ENCODE assay signal across 8 mouse cellular contexts in the genomic region with DNA sequence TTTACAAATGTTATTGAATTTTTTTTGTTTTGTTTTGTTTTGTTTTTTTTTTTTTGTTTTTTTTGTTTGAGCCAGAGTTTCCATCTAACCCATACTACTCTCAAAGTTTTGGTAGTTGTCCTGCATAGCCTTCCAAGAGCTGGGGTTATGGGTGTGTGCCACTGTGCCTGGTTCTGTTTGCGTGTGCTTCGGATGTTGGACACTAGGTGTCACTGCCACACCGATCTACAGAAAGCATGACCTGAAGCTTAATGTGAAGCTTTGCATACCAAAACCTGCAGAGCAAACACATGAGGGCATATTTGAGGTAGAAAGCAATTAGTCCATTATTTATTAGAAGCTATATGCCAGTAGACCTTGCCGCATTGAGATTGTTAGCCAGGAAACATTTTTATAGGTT. TPM values are rescaled to one million over a fixed set of nuclear protein-coding genes. Genes with fewer than 3 reads are reported as not detected.
DNase-seq lines count a peak whose midpoint lies in the region; ATAC-seq and TF ChIP-seq lines count a peak whose summit lies in the region.
"Had no signal": no experiment of that assay in that cellular context is flagged by ENCODE, and none has a peak within 500 bp of the region (broad histone marks: within the 10 kb centered on the region; RNA-seq: fewer than 3 reads in every experiment).

No protein-coding gene starts in this region.

- no peaks in the 10 kb centered on the region for H3K9me3 ChIP-seq in E14TG2a.4 (ENCODE audit: low read length)
- H3K9me3 ChIP-seq: megakaryocyte, embryonic 14.5 days had no signal

- DNase-seq in adrenal gland, adult 2 months, result peak; percentile 75
- DNase-seq in embryo, embryonic 11 days, result peak; percentile 78
- peak; percentile 71 to 85 for DNase-seq in kidney, postnatal 36 days
- DNase-seq in lung, adult 2 months, result peak; percentile 68
- peak; percentile 73 to 80 for DNase-seq in right cerebral cortex, postnatal 10 days (ENCODE audit: low spot score in 2 of 2)

- ATAC-seq in granulocyte monocyte progenitor cell, adult 5-6 weeks (replicated peaks; ENCODE audit: poor library complexity, severe bottlenecking), result peak; percentile 71

- H3K4me1 ChIP-seq in E14TG2a.4 (replicated peaks; ENCODE audit: low read depth, low read length), result no peaks in the 10 kb centered on the region
- peaks cover 7% of the 10 kb centered on the region; the same call in 1 of the 2 replicates for H3K4me1 ChIP-seq in lung, adult 2 months (ENCODE audit: control insufficient read depth, insufficient read depth, low read length)

- no peak for TF ChIP-seq POLR2A in lung, adult 2 months (IDR thresholded peaks at IDR 0.05; ENCODE audit: borderline replicate concordance, extremely low read depth, low read depth, low read length)

- TF ChIP-seq CTCF in E14TG2a.4 (conservative IDR thresholded peaks at IDR 0.05; ENCODE audit: low read length), result peak; percentile 80
- TF ChIP-seq CTCF in lung, adult 2 months (IDR thresholded peaks at IDR 0.05; ENCODE audit: insufficient read depth, low read length), result peak; percentile 90

- H3K36me3 ChIP-seq in E14TG2a.4 (ENCODE audit: insufficient read depth, low read length), result peaks cover 12% of the 10 kb centered on the region; the same call in 1 of the 2 replicates

- WGBS in lung, adult 2 months, result 8% methylated on average over 4 of the region's 4 CpGs

- H3K4me3 ChIP-seq in E14TG2a.4 (replicated peaks; ENCODE audit: low read length), result no peak overlapping the region
- H3K4me3 ChIP-seq in lung, adult 2 months (replicated peaks; ENCODE audit: extremely low read depth, low read depth, low read length), result no peak overlapping the region
- H3K4me3 ChIP-seq: megakaryocyte, embryonic 14.5 days had no signal

- no peaks in the 10 kb centered on the region for H3K27me3 ChIP-seq in E14TG2a.4 (ENCODE audit: insufficient read depth, low read length)
- H3K27me3 ChIP-seq: megakaryocyte, embryonic 14.5 days had no signal

RNA-seq across cellular contexts. Expression of a gene that starts 29.1 kb away (rescaled TPM):
- total RNA-seq in adrenal gland, adult 2 months (2021), result 10 to 100 TPM; 45.8 to 47.6 TPM
- polyA plus RNA-seq in adrenal gland, adult 2 months (2012; rRNA removed), result 63.8 and 66.9 TPM in 2 replicates
- 25.0 and 30.7 TPM in 2 replicates for total RNA-seq in granulocyte monocyte progenitor cell, adult 5-6 weeks (2014; fragmentation: Nextera tagmentation)
- 14.8 and 17.6 TPM in 2 replicates for total RNA-seq in granulocyte monocyte progenitor cell, adult 5-6 weeks (2017)
- polyA plus RNA-seq in lung, adult 2 months (2012; rRNA removed), result 54.9 and 55.7 TPM in 2 replicates
